Mouse (Mus musculus): ENCODE measurements around the gene Sox5. TPM values are rescaled to one million over a fixed set of nuclear protein-coding genes. Genes with fewer than 3 reads are reported as not detected.

The Sox5 gene
- polyA plus RNA-seq, 1 experiment from 2014 or later: 3.3 TPM

- Histone ChIP-seq H3K4me1 (replicated peaks; ENCODE audit: control insufficient read depth, insufficient read depth, low read length) (no peaks in the 10 kb centered on the region), H3K4me3 (ENCODE audit: low read depth, low read length) (no peak overlapping the region), H3K4me2 (replicated peaks; ENCODE audit: low read depth) (no peak overlapping the region), H3K27ac (ENCODE audit: low read depth, low read length) (no peak overlapping the region), H3K27me3 (replicated peaks; ENCODE audit: control insufficient read depth, insufficient read depth, low read length) (no peaks in the 10 kb centered on the region), H3K9me3 (ENCODE audit: control insufficient read depth) (no peaks in the 10 kb centered on the region), H3K9ac (ENCODE audit: low read depth, low read length) (no peak overlapping the region), H3K36me3 (ENCODE audit: control insufficient read depth, insufficient read depth) (no peaks in the 10 kb centered on the region)
- no peak for TF ChIP-seq CTCF (IDR thresholded peaks at IDR 0.05; ENCODE audit: low read depth)
- ATAC-seq: no peak
- WGBS: 53% methylated on average over 9 of the region's 9 CpGs
These were observed 915.2 kb downstream of the Sox5 start for GRCm38 (mm10) chr6:143866566-143866965.

GRCm38 (mm10) chr6:143862611-143863110 is 919.1 kb downstream of the Sox5 start:
- Histone ChIP-seq H3K27ac (ENCODE audit: low read depth, low read length) (no peak overlapping the region), H3K36me3 (ENCODE audit: control insufficient read depth, insufficient read depth) (no peaks in the 10 kb centered on the region), H3K4me3 (ENCODE audit: low read depth, low read length) (no peak overlapping the region), H3K9me3 (ENCODE audit: control insufficient read depth) (no peaks in the 10 kb centered on the region), H3K9ac (ENCODE audit: low read depth, low read length) (no peak overlapping the region), H3K4me2 (replicated peaks; ENCODE audit: low read depth) (no peak overlapping the region), H3K27me3 (replicated peaks; ENCODE audit: control insufficient read depth, insufficient read depth, low read length) (no peaks in the 10 kb centered on the region), H3K4me1 (replicated peaks; ENCODE audit: control insufficient read depth, insufficient read depth, low read length) (no peaks in the 10 kb centered on the region)
- WGBS: 58% methylated on average over 6 of the region's 6 CpGs
- no peak for TF ChIP-seq CTCF (IDR thresholded peaks at IDR 0.05; ENCODE audit: low read depth)
- ATAC-seq: no peak

GRCm38 (mm10) chr6:143860036-143860435 is 921.7 kb downstream of the Sox5 start:
- ATAC-seq: no peak

GRCm38 (mm10) chr6:143859535-143859934 is 922.2 kb downstream of the Sox5 start:
- no peak for ATAC-seq
- Histone ChIP-seq H3K4me3 (ENCODE audit: low read depth, low read length) (no peak overlapping the region), H3K36me3 (ENCODE audit: control insufficient read depth, insufficient read depth) (no peaks in the 10 kb centered on the region), H3K4me2 (replicated peaks; ENCODE audit: low read depth) (no peak overlapping the region), H3K4me1 (replicated peaks; ENCODE audit: control insufficient read depth, insufficient read depth, low read length) (no peaks in the 10 kb centered on the region), H3K9me3 (ENCODE audit: control insufficient read depth) (no peaks in the 10 kb centered on the region), H3K9ac (ENCODE audit: low read depth, low read length) (no peak overlapping the region), H3K27ac (ENCODE audit: low read depth, low read length) (no peak overlapping the region), H3K27me3 (replicated peaks; ENCODE audit: control insufficient read depth, insufficient read depth, low read length) (no peaks in the 10 kb centered on the region)
- WGBS: 81% methylated on average over 15 of the region's 15 CpGs
- no peak for TF ChIP-seq CTCF (IDR thresholded peaks at IDR 0.05; ENCODE audit: low read depth)

More at GRCm38 (mm10) chr6:143860036-143860435, 921.7 kb downstream of the Sox5 start:
- Histone ChIP-seq H3K4me3 (ENCODE audit: low read depth, low read length) (no peak overlapping the region), H3K9me3 (ENCODE audit: control insufficient read depth) (no peaks in the 10 kb centered on the region), H3K9ac (ENCODE audit: low read depth, low read length) (no peak overlapping the region), H3K27me3 (replicated peaks; ENCODE audit: control insufficient read depth, insufficient read depth, low read length) (no peaks in the 10 kb centered on the region), H3K36me3 (ENCODE audit: control insufficient read depth, insufficient read depth) (no peaks in the 10 kb centered on the region), H3K4me2 (replicated peaks; ENCODE audit: low read depth) (no peak overlapping the region), H3K4me1 (replicated peaks; ENCODE audit: control insufficient read depth, insufficient read depth, low read length) (no peaks in the 10 kb centered on the region), H3K27ac (ENCODE audit: low read depth, low read length) (no peak overlapping the region)
- no peak for TF ChIP-seq CTCF (IDR thresholded peaks at IDR 0.05; ENCODE audit: low read depth)
- 62% methylated on average over 7 of the region's 7 CpGs for WGBS

- H3K4me1 ChIP-seq (replicated peaks; ENCODE audit: control insufficient read depth, insufficient read depth, low read length): no peaks in the 10 kb centered on the region
- TF ChIP-seq CTCF (IDR thresholded peaks at IDR 0.05; ENCODE audit: low read depth): no peak
These were observed 923.2 kb downstream of the Sox5 start for GRCm38 (mm10) chr6:143858551-143858950.

GRCm38 (mm10) chr6:143857376-143857775 is 924.4 kb downstream of the Sox5 start:
- no peaks in the 10 kb centered on the region for H3K4me1 ChIP-seq (replicated peaks; ENCODE audit: control insufficient read depth, insufficient read depth, low read length)
- H3K9me3 ChIP-seq (ENCODE audit: control insufficient read depth): no peaks in the 10 kb centered on the region
- no peak for ATAC-seq
- H3K27me3 ChIP-seq (replicated peaks; ENCODE audit: control insufficient read depth, insufficient read depth, low read length): no peaks in the 10 kb centered on the region
- no peak overlapping the region for H3K4me2 ChIP-seq (replicated peaks; ENCODE audit: low read depth)
- H3K36me3 ChIP-seq (ENCODE audit: control insufficient read depth, insufficient read depth): no peaks in the 10 kb centered on the region
- 76% methylated on average over 7 of the region's 7 CpGs for WGBS
- H3K27ac ChIP-seq (ENCODE audit: low read depth, low read length): no peak overlapping the region
- no peak overlapping the region for H3K4me3 ChIP-seq (ENCODE audit: low read depth, low read length)
- H3K9ac ChIP-seq (ENCODE audit: low read depth, low read length): no peak overlapping the region
- no peak for TF ChIP-seq CTCF (IDR thresholded peaks at IDR 0.05; ENCODE audit: low read depth)

More at GRCm38 (mm10) chr6:143858551-143858950, 923.2 kb downstream of the Sox5 start:
- 94% methylated on average over 2 of the region's 2 CpGs for WGBS
- no peaks in the 10 kb centered on the region for H3K36me3 ChIP-seq (ENCODE audit: control insufficient read depth, insufficient read depth)
- no peak overlapping the region for H3K9ac ChIP-seq (ENCODE audit: low read depth, low read length)
- no peak overlapping the region for H3K4me2 ChIP-seq (replicated peaks; ENCODE audit: low read depth)
- no peak overlapping the region for H3K4me3 ChIP-seq (ENCODE audit: low read depth, low read length)
- H3K9me3 ChIP-seq (ENCODE audit: control insufficient read depth): no peaks in the 10 kb centered on the region
- H3K27ac ChIP-seq (ENCODE audit: low read depth, low read length): no peak overlapping the region
- no peaks in the 10 kb centered on the region for H3K27me3 ChIP-seq (replicated peaks; ENCODE audit: control insufficient read depth, insufficient read depth, low read length)
- ATAC-seq: no peak

GRCm38 (mm10) chr6:143855421-143855820 is 926.4 kb downstream of the Sox5 start:
- Histone ChIP-seq H3K9me3 (ENCODE audit: control insufficient read depth) (no peaks in the 10 kb centered on the region), H3K4me1 (replicated peaks; ENCODE audit: control insufficient read depth, insufficient read depth, low read length) (no peaks in the 10 kb centered on the region), H3K9ac (ENCODE audit: low read depth, low read length) (no peak overlapping the region), H3K4me3 (ENCODE audit: low read depth, low read length) (no peak overlapping the region), H3K27ac (ENCODE audit: low read depth, low read length) (no peak overlapping the region), H3K36me3 (ENCODE audit: control insufficient read depth, insufficient read depth) (no peaks in the 10 kb centered on the region), H3K27me3 (replicated peaks; ENCODE audit: control insufficient read depth, insufficient read depth, low read length) (no peaks in the 10 kb centered on the region), H3K4me2 (replicated peaks; ENCODE audit: low read depth) (no peak overlapping the region)
- no peak for ATAC-seq
- 40% methylated on average over 12 of the region's 12 CpGs for WGBS
- no peak for TF ChIP-seq CTCF (IDR thresholded peaks at IDR 0.05; ENCODE audit: low read depth)

Measured in intestine, postnatal 0 days (tissue).